Mouse (Mus musculus) heart, postnatal 10 days (tissue): ENCODE measurements at regions not wholly inside any gene's neighbourhood (a gene's known extent, or its start where the extent isn't known, plus 50 kb on each side); places are given as distances from the start of the nearest gene placed in this dataset.

ENCODE experiments used
- DNase-seq, 2 experiments: peaks; one replicate each; pipeline ENCODE4 v3.0.0; 2021
- intact Hi-C: fragments of 180-260 bp; cut with DNase I; formaldehyde crosslinking; loops from one replicate; pipeline ENCODE4 v1.15.1; 2025

DNA sequence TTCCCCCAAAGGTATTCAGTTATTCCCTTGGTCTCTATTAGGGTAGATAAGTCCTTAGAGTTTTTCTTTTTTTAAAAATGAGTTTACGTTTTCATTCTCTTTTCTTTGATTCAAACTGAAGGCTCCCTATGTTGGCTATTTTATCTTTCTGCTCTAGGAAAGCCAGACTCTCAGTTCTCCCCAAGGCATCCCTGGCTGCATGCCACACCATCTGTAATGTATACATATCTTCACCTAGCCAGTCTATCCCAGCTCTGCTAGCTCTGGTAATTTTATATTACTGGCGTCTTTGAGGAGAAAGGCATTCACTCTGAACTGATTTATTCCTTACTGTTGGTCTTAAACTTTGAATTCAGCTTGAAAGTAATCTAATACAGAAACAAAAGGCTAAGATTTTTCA is 65.2 kb upstream of the Cabcoco1 start:
- intact Hi-C loops, result no loop called here
- no peak for DNase-seq

- peak; percentile 6 to 25 for DNase-seq
- intact Hi-C loops, result no loop called here
Observed at GRCm38 (mm10) chr10:68611906-68612305, 70.2 kb upstream of the Cabcoco1 start.

- intact Hi-C loops, result no loop called here
- DNase-seq, result no peak
Observed at GRCm38 (mm10) chr10:68612727-68613126, 71.0 kb upstream of the Cabcoco1 start.

GRCm38 (mm10) chr10:68623786-68624185 is 82.1 kb upstream of the Cabcoco1 start:
- no peak for DNase-seq
- intact Hi-C loops, result no loop called here

DNA sequence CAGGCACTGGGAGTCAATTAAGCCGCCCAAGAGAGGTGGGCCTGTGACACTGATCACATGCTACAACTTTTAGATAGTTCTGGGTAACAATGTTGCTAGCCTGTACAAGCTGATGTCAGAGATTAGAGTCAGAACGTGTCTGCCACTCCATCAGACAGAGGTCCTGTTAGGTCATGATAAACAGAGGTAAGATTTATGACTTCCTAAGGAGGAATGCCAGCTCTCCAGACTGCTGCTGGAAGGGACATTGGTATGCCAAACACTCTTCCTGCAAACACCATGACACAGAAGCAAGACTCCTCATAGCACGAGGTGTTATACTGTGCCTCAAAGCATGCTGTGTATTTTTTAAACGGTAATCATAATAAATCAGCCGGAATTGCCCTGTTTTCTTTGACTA is 83.6 kb upstream of the Cabcoco1 start:
- intact Hi-C loops, result no loop called here
- DNase-seq, result no peak

DNA sequence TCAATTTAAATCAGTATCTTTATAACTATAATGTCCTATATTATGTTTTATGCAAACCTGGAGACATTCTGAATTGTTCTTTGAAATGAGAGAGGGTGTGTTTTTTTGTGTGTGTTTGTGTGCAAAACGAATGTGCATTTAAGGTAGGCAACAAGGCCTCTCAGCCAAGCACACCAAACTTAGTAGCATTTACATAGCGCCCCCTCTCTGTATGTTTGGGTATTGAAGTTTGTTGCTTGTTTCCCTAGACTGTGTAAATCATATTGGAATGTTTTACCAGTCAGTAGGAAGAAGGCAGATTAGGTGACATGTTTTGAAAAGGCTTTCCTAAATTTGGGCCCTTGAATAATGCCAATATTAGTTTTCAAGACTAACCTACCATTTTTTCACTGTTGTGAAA is 84.1 kb upstream of the Cabcoco1 start:
- intact Hi-C loops, result no loop called here
- peak in 1 of 2 experiments; percentile 2 for DNase-seq

GRCm38 (mm10) chr10:68629486-68629885 is 87.8 kb upstream of the Cabcoco1 start:
- intact Hi-C loops, result no loop called here
- DNase-seq, result no peak

GRCm38 (mm10) chr10:68633180-68633579 is 90.3 kb upstream of the Tmem26 start:
- DNase-seq, result no peak
- intact Hi-C loops, result no loop called here

DNA sequence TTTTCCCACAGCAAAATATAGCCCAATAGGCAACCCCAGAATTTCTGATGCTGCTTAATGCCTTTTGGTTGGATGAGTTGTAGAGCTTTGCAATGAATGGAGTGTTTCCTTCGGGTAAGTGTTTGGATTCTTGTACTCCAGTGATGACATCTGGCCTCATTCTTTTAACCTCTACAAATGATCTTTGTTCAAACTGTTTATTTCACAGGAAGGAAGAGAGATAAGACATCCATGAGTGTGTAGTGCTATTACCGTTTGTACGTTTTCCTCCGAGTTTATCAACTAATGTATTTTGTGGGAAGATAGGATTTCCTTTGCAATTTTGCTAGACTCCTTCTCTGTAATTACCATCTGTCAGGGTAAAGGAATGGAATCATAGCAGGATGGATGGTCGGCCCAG is 70.7 kb upstream of the Tmem26 start:
- intact Hi-C loops, result no loop called here
- no peak for DNase-seq

GRCm38 (mm10) chr10:68655491-68655890 is 68.0 kb upstream of the Tmem26 start:
- intact Hi-C loops, result no loop called here
- no peak for DNase-seq

DNA sequence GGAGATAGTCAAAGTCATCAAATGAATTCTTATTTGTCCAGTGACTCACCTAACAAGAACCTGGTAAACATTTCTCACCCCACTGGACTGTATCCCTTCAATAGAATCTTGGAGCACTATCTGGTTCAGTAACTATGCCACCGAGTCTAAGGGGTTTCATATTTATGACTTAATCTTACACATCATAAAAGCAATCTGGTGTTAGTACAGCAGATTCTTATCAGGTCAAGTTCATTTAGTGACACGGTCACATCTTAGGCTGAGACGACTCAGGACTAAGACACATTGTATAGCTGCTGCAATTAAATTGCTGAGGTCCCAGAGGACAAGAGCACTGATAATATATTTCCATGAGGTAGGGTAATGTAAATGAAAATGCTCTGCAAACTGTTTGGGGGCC is 57.4 kb upstream of the Tmem26 start:
- no peak for DNase-seq
- intact Hi-C loops, result no loop called here

DNA sequence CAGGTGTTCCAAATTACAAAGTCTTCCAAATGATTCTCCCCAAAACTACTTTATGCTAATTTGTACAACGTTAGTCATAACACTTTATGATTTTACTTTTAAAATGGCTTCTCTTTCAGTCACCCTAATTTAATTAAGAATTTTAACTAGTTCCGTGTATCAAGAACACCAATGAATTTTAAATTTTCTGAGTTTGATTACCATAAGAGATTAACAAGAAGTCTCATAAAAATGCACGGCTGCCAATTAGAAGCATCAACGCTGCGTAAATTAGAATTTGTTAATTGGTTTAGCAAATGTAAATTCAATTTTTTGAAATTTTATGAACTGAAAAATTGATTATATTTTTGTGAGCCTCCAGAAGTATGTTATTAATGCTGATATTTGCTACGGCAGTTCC is 54.1 kb upstream of the Tmem26 start:
- intact Hi-C loops, result no loop called here
- no peak for DNase-seq

GRCm38 (mm10) chr10:68669992-68670391 is 53.5 kb upstream of the Tmem26 start:
- intact Hi-C loops, result loop anchor here (10.0 kb wide), 1 partner anchor 655 kb away; no protein-coding TSS in a partner anchor
- DNase-seq, result peak in 1 of 2 experiments; percentile 6

DNA sequence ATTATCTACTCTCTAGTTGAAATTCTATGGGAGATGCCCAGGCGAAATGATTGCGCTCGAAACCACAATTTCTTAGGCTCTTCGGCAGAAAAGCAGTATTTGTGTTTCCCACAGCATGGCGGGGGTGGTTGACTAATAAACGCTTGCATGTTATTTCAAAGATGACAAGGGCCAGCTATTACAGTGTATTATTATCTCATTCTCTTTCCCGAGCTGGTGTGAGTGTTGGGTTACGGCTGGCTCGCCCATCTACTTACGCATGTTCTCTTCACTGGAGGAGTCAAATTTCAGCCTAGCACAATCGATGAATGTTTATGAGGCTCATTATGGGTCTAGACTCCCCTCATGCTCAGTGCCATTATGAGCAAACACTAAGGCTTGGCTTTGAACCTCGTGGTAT is 51.2 kb upstream of the Tmem26 start:
- DNase-seq, result no peak
- intact Hi-C loops, result loop anchor here (10.0 kb wide), 1 partner anchor 653 kb away; no protein-coding TSS in a partner anchor

DNA sequence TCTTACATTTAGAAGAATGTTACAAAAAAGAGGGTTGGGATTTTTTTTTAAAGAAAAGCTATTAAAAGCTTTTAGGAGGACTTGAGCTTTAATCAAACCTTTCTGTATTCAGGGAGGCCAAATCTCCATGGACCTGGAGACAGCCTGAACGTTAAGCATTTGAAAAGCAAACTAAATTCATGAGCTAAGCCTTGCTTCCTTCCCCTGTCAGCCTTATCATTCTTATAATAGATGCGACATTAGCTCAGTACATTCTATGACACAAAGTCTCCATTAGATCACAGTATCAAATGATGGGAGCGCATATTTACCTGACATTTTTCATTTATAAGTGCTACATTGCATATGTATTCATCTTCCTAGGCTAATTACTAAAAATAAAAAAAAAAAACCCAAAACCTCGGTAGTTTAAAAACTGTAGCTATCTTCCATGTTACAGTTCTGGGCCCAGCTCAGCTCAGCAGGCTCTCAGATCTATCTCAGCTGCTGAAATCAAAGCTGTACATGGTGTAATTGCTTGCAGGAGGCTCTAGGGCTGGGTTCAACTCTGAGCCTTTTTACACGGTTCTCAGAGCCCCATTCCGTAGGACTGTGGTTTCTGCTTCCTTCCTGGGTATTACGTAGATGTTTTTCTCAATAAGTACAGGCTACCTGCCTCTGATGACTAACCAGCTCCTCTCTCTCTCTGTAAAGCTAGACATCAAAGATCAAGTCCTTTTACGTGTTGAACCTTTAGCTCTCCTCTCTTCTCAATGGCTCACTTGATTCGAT is 50.2 kb upstream of the Tmem26 start:
- intact Hi-C loops, result loop anchor here (10.0 kb wide), 1 partner anchor 652 kb away; no protein-coding TSS in a partner anchor
- no peak for DNase-seq
